Mouse (Mus musculus) liver, adult 2 months (tissue): ENCODE measurements at regions not wholly inside any gene's neighbourhood (a gene's known extent, or its start where the extent isn't known, plus 50 kb on each side); places are given as distances from the start of the nearest gene placed in this dataset.
"Not testable (repeated sequence)": the region's sequence is repeated elsewhere in the genome, so short reads cannot be mapped to it uniquely, and the experiment has no call there.

ENCODE experiments used
- DNase-seq: peaks from one replicate; pipeline ENCODE4 v3.0.0-alpha.2; 2011; ENCODE audit warnings: low read depth, low spot score; ENCODE audit errors: extremely low read depth
- H3K27ac ChIP-seq: fragments of 200-500 bp; replicated peaks from 2 replicates; pipeline ENCODE4 v1.5.1; 2012; ENCODE audit warnings: low read depth, mild to moderate bottlenecking, control low read depth, inconsistent platforms, low read length; ENCODE audit not compliant: insufficient read depth
- H3K27me3 ChIP-seq: fragments of 200-500 bp; 2 replicates; pipeline ENCODE4 v1.6.1; 2012; ENCODE audit warnings: mild to moderate bottlenecking, moderate library complexity, low read length, inconsistent platforms; ENCODE audit not compliant: control insufficient read depth, insufficient read depth
- H3K36me3 ChIP-seq: fragments of 200-500 bp; 2 replicates; pipeline ENCODE4 v1.6.1; 2012; ENCODE audit warnings: low read length, inconsistent platforms; ENCODE audit not compliant: control insufficient read depth, insufficient read depth
- H3K4me1 ChIP-seq: fragments of 200-500 bp; 2 replicates; pipeline ENCODE4 v1.6.1; 2011; ENCODE audit warnings: low read length; ENCODE audit not compliant: control insufficient read depth, insufficient read depth
- H3K4me3 ChIP-seq: fragments of 200-500 bp; 2 replicates; pipeline ENCODE4 v1.5.1; 2011; ENCODE audit warnings: low read depth, mild to moderate bottlenecking, control low read depth, low read length, moderate library complexity; ENCODE audit not compliant: insufficient read depth
- H3K79me2 ChIP-seq: fragments of 200-500 bp; 2 replicates; pipeline ENCODE4 v1.6.1; 2012; ENCODE audit warnings: inconsistent platforms, mild to moderate bottlenecking, low read length, moderate library complexity; ENCODE audit not compliant: control insufficient read depth, insufficient read depth
- H3K9ac ChIP-seq: fragments of 200-500 bp; 2 replicates; pipeline ENCODE4 v1.6.1; 2012; ENCODE audit warnings: low read depth, mild to moderate bottlenecking, control low read depth, inconsistent platforms, low read length
- WGBS: fragments of 180-500 bp; shearing (Covaris S2); methylation state at CpG from one replicate; pipeline ENCODE4 v1.1.7; 2018; 5-methylcytosine and 5-hydroxymethylcytosine counted together

- H3K4me3 ChIP-seq, DNase-seq, H3K27me3 ChIP-seq, H3K36me3 ChIP-seq, H3K79me2 ChIP-seq, H3K9ac ChIP-seq, H3K4me1 ChIP-seq, H3K27ac ChIP-seq: not testable (repeated sequence)
- no CpG with 5 or more reads among the region's 4 CpGs for WGBS
These were observed 326.1 kb upstream of the Olfr1507 start for GRCm38 (mm10) chr14:52821617-52822016.

GRCm38 (mm10) chr14:52811128-52811415 lies 315.5 kb upstream of the Olfr1507 start:
- not testable (repeated sequence) for H3K9ac ChIP-seq, H3K4me1 ChIP-seq, H3K4me3 ChIP-seq, H3K79me2 ChIP-seq, H3K27me3 ChIP-seq, H3K27ac ChIP-seq, H3K36me3 ChIP-seq, DNase-seq
- WGBS, result 77% methylated on average over 5 of the region's 5 CpGs

GRCm38 (mm10) chr14:52810275-52811127 lies 315.0 kb upstream of the Olfr1507 start:
- H3K9ac ChIP-seq, H3K27ac ChIP-seq, DNase-seq, H3K79me2 ChIP-seq, H3K4me3 ChIP-seq, H3K4me1 ChIP-seq, H3K27me3 ChIP-seq, H3K36me3 ChIP-seq: not testable (repeated sequence)
- 71% methylated on average over 8 of the region's 8 CpGs for WGBS

GRCm38 (mm10) chr14:52801705-52802104 lies 306.2 kb upstream of the Olfr1507 start:
- DNase-seq, H3K4me3 ChIP-seq, H3K27me3 ChIP-seq, H3K4me1 ChIP-seq, H3K36me3 ChIP-seq, H3K27ac ChIP-seq, H3K79me2 ChIP-seq, H3K9ac ChIP-seq: not testable (repeated sequence)
- WGBS, result 62% methylated on average over 2 of the region's 2 CpGs

GRCm38 (mm10) chr14:52792600-52792999 lies 297.1 kb upstream of the Olfr1507 start:
- DNase-seq, H3K36me3 ChIP-seq, H3K4me3 ChIP-seq, H3K79me2 ChIP-seq, H3K27ac ChIP-seq, H3K9ac ChIP-seq, H3K4me1 ChIP-seq, H3K27me3 ChIP-seq: not testable (repeated sequence)
- 93% methylated on average over 5 of the region's 9 CpGs for WGBS

- not testable (repeated sequence) for H3K9ac ChIP-seq, H3K27me3 ChIP-seq, DNase-seq, H3K36me3 ChIP-seq, H3K27ac ChIP-seq, H3K4me3 ChIP-seq, H3K79me2 ChIP-seq, H3K4me1 ChIP-seq
- WGBS, result 40% methylated on average over 6 of the region's 6 CpGs
These were observed 296.3 kb upstream of the Olfr1507 start for GRCm38 (mm10) chr14:52791828-52792227.

GRCm38 (mm10) chr14:52782832-52783231 lies 287.3 kb upstream of the Olfr1507 start:
- not testable (repeated sequence) for DNase-seq, H3K27me3 ChIP-seq, H3K27ac ChIP-seq, H3K36me3 ChIP-seq, H3K4me3 ChIP-seq, H3K79me2 ChIP-seq, H3K9ac ChIP-seq, H3K4me1 ChIP-seq
- 74% methylated on average over 4 of the region's 4 CpGs for WGBS

GRCm38 (mm10) chr14:52775816-52776215 lies 280.3 kb upstream of the Olfr1507 start:
- H3K4me1 ChIP-seq, H3K4me3 ChIP-seq, H3K36me3 ChIP-seq, H3K27ac ChIP-seq, DNase-seq, H3K9ac ChIP-seq, H3K79me2 ChIP-seq, H3K27me3 ChIP-seq: not testable (repeated sequence)
- WGBS, result 85% methylated on average over 2 of the region's 2 CpGs

GRCm38 (mm10) chr14:52769450-52769849 lies 273.9 kb upstream of the Olfr1507 start:
- H3K9ac ChIP-seq, DNase-seq, H3K4me3 ChIP-seq, H3K27me3 ChIP-seq, H3K36me3 ChIP-seq, H3K4me1 ChIP-seq, H3K79me2 ChIP-seq, H3K27ac ChIP-seq: not testable (repeated sequence)
- WGBS, result 63% methylated on average over 1 of the region's 1 CpGs
